Mouse (Mus musculus): ENCODE measurements around the gene Ap1m2.

DNA sequence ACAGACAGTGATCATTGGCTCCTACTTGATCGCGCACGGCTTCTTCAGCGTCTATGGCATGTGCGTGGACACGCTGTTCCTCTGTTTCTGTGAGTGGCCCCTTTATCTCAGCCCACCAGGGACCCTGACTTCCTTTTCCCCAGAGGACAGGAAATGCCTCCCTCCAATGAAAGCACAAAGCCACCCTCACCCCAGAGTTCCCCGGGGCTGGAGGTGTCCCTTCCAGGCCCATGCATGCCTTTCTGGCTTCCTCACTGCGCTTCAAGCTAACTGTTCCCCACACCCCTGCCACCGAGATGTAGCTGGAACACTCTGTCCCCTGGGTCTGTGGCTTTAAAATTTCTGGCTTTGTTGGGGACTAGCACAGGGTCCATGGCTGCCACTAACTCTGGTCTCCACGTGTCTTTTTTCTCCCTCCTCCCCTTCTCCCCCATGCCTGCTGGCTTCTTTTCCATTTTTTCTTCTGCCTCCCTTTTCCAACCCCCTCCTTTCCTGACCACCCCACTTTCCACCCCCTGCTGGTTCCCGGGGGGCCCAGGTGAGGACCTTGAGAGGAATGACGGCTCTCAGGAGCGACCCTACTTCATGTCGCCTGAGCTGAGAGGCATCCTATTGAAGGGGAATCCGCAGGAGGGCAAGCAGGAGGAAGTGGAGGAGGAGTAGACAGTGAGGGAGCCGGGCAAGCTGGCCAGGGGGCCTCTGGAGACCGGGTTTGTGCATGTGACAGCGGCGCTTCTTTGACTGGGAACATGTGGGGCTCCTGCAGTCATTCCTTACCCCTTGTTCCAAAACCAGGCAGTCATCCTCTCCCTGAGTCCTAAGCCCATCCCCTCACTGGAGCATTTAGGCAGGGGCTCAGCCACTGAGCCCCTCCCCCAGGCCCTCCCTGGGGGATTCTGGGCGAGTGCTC lies 40.6 kb upstream of the Ap1m2 start:
- no peak; the same call in 1 of the 2 replicates for TF ChIP-seq TAL1 (conservative IDR thresholded peaks at IDR 0.05; ENCODE audit: low read depth, low read length)
- no peak for TF ChIP-seq GATA1 (IDR thresholded peaks at IDR 0.05; ENCODE audit: borderline replicate concordance, low read length)
- TF ChIP-seq POLR2AphosphoS5 (IDR thresholded peaks at IDR 0.05; ENCODE audit: insufficient replicate concordance, low read depth, low read length), result no peak
